Mouse (Mus musculus) heart, adult 11 months (tissue): ENCODE data around the gene Aqr.

Experiments
- DNase-seq: peaks from one replicate; pipeline ENCODE4 v3.0.0; 2022

Aqr gene

DNA sequence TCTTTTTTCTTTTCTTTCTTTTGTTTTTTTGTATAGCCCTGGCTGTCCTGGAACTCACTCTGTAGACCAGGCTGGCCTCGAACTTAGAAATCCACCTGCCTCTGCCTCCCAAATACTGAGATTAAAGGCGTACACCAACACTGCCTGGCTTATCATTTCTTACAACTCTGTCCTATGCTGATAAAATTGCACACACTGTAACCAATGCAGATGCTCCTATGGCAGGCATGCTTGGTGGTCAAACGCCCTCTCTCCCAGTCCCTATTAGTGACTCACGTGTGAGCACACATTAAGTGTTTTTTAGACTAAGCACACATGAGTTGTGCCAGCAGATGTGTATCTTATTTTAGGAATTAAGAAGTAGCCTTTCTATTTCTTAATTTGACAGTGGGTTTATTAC, 53.5 kb downstream of the Aqr start:
- no peak for DNase-seq

DNA sequence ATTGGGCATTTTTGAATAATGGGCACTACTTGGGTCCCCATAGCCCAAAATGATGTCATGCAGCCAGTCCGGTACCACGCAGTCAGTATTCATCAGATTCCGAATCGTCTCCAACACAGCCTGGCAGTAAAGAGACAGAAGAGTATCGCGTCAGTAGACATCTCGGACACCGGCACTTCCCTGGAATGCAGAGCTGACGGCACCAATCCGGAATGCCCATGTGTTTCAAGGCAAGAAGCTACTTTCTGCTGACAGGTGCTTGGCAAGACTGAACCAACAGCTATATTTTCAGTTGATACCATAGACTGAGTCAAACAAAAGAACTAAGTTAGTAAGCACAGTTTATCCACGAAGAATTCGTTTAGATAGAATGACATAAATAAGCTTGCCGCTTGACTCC, 56.2 kb downstream of the Aqr start:
- peak; percentile 93 for DNase-seq

DNA sequence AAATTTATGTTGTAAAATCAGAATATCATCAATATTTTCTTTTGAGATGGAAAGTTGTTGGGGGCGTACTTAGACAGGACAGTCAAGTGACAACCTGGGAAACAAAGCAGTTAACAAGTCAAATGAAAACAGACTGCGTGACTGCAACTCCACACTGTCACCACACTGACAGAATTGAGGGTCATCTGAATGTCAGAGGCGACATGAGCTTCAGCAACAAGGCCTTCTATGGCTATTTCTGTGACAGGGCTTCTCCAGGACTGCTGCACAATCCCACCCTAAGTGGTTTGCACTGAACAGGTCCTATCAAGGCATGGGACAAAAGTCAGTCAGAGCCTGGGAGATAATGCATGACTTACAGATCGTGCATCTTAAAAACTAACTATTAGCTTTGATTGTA, 63.5 kb downstream of the Aqr start:
- DNase-seq, result peak; percentile 76

DNA sequence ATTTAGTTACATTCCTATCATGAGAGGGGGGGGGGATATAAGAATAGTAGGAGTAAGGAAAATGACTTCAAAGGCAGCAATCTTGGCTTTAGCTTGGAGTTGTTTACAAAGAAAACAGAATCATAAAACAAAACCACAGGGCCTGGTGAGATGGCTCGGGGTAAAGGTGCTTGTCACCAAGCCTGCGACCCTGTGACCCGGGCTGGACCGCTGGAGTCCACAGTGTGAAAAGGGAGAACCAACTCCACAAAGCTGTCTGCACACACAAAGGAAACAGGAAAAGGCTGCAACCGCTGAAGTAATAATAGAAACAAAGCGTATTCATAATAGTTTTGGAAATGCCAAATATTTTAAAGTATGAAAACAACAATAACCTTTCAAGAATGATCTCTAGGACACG, 67.4 kb downstream of the Aqr start:
- DNase-seq, result no peak

GRCm38 (mm10) chr2:114117665-114118064, 69.2 kb downstream of the Aqr start:
- no peak for DNase-seq

DNA sequence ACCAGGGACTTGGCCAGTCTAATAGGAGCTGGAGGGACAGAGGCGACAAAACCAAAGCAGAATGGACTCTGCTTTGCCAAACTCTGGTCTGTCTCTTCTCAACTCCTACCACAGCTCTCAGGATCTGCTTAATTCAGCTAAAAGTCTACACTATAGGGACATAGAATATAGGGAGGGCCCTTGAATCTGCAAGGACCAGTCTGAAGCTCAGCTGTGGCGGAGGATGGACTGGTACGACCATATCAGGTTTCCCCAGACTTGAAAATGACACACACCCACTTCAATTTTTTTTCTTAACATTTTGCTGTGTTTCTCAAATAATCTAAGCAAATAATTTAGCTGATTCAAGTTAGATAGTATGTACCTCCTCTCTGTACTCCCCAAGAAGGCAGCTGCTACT, 69.6 kb downstream of the Aqr start:
- no peak for DNase-seq

GRCm38 (mm10) chr2:114115563-114115962, 71.3 kb downstream of the Aqr start:
- no peak for DNase-seq

DNA sequence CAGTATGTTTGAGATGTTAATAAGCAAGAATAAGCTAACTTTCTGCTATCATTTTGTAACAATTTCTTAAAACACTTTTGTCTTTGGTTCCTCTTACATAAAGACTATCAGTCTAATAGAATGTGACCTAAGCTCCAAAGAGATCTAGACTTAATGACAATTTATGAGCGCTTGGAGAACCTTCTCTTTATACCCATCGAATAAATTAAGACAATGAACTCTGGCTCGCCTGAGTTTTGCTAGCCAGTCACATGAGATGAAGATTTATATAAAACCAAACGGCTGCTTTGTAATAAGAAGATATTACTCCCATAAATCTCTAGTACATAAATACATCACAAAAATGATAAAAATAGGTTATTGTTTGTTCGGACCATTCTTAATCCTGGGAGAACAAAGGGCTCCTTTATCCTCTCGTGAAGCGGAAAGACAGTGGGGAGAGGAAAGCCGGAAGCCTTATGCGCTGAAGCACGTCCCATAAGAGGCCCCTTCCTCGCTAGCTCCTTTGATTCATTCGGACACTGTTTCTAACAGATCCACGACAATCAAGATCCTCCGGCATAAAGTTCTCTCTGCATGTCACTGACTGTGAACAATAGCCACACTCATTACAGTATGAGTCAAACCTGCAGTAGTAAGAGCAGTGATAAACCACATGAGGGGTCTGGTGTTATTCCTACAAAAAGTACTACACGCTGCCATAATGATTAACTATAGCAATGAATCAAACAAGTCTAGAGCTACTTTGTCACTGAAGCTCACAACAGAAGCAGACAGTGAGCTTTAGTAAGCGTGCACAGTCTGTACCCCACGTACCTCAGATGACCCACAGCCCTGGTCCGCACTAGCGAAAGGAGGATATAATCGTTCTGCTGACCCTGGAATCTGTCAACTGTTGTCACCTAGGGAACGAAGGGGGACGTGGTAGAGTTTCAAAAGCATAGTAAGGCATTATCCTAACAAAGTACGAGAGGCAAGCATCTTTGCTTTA, 79.2 kb downstream of the Aqr start:
- peak; percentile 74 for DNase-seq

GRCm38 (mm10) chr2:114106383-114106782, 80.4 kb downstream of the Aqr start:
- DNase-seq, result no peak

- DNase-seq, result peak; percentile 66
These were observed 84.4 kb downstream of the Aqr start for GRCm38 (mm10) chr2:114102471-114102870.

DNA sequence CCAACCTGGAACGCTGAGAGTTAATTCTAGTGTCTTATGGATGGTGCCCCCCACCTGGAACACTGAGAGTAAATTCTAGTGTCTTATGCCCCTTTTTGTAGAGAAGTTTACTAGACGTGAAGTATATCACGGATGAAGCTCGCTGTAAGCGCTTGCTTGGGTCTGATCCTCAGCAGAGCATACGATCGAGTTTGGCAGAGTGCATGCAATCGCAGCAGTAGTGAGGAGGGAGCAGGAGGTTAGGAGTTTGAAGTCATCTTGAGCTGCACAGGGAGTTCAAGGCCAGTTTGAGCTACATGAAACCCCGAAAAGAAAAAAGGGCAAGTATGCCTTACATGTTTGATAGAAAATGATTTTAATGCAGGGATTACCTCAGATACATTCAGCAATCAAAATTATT, 86.0 kb downstream of the Aqr start:
- peak; percentile 69 for DNase-seq

GRCm38 (mm10) chr2:114099816-114100215, 87.0 kb downstream of the Aqr start:
- DNase-seq, result peak; percentile 64

DNA sequence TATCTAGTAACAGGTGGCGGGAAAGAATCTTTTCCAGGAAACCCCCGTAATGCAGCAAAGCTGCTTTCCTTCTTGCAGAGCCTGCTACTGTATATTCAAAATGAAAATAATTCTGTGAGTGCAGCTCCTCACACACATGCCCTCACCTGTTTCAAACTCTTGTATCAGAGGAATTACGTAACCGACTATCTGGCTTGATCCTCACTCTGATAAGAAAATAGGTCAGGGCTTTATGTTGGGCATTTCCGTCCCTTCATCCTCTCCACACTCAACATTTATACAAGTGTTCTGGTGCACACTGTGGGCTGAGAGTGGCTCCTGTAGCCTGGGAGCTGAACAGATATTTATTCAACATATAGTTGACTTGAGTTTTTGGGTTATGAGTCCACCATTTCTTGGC, 87.7 kb downstream of the Aqr start:
- DNase-seq, result peak; percentile 72

DNA sequence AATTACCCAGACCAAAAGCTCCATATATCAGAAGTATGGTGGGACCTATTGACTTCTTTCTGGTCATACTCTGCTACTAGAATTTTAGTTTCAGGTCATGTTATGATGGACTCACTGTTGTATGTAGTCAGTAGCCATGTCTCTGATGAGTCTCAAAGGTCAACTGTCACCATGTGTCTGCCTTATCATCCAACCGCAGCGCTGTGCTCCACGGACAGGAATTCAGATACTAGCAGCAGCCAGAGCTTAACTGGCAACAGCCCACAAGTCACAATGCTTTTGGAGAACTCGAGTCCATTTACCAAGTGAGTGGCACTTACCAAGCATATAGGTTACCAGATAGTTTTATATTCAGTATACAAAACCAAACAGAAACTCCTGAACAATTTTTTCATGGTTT, 89.2 kb downstream of the Aqr start:
- DNase-seq, result peak; percentile 86

DNA sequence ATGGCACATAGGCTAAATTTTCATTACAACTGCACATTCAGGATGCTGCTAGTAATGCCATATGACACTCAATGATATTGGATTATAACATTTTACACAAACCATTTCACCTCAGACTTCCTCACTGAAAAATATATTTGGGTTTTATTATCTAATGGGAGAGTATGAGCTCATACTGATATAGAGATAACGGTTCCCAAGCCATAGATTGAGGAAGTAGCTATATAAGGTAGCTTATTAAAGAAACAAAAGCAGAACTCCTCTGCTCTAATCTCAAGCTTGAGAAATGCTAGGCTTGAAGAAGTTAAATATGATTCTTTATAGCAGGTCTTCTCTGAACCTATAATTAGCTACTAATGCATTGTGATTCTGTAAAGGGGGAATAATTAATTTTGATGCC, 90.3 kb downstream of the Aqr start:
- DNase-seq, result no peak

DNA sequence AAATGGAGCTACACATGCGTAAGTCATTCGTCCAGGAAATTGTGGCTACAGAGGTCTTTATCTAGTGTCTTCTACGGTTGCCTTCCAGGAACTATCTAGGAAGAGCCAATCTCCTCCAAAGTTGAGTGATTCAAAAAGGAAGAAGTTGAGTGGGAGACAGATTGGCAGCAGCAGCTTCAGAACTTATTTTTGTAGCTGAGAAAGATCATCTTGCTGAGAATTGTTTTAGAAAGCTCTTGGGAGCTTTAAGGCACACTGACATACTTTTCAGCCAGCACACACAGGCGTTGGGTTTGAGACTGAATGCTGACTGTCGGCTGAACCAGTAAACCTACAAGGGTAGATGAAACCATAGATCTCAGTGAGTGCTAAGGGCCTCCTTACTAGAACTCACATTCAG, 91.5 kb downstream of the Aqr start:
- DNase-seq, result peak; percentile 45

GRCm38 (mm10) chr2:114094696-114095095, 92.1 kb downstream of the Aqr start:
- DNase-seq, result peak; percentile 69

GRCm38 (mm10) chr2:114093577-114093976, 93.2 kb downstream of the Aqr start:
- peak; percentile 89 for DNase-seq

DNA sequence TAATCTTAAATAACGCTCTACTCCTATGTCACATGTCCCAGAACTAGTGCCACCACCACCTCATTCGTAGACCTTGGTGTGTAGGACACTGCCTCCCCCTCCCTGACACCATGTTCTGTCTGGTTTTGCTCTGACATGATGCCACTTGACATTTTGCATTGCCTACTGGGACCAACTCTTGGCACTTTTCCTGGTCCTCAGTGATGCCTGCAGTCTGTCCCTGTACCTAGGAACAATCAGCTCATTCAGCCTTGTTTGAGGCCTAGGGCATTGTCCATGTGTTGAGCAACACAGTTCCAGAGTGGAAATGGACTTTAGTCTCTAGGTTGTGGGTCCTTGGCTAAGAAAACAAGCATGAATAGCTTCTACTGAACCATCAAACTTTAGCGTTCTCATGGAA, 97.0 kb downstream of the Aqr start:
- DNase-seq, result peak; percentile 55

DNA sequence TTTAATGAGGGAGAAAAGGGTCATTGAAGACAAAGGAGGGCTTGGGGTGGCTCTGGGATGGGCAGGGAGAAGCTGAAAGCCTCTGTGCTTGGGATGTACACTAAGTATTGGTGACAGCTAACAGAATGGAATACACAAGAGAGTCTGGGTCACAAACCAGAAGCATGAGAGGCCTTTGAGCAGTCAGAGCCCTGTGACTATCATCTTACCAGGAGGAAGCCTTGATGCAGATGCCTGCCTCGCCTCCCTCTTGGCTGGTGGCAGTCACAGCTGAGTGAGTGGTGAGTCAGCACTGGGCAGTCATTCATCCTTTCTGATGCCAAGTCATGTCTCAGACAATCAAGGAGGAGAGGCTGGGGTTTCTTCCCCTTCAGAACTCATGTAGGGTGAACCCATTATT, 99.6 kb downstream of the Aqr start:
- peak; percentile 62 for DNase-seq

DNA sequence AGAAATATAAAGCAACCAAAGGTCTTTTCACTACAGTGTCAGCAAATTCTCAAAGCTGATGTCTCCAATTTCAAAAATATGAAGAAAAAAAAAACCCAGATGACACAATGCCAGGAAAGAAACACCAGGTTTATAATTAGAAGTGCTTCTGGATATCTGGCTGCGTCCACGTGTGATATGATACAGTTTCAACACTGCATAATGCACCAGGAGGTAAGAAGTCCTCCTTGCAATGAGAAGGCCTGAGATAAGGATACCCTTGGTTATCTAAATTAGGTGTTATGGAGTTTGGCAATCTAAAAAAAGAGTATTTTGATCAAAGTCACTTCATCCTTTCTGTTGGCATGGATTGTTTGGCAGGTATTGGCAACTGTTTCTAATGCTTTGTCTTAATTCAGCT, 114.9 kb downstream of the Aqr start:
- DNase-seq, result peak; percentile 86

DNA sequence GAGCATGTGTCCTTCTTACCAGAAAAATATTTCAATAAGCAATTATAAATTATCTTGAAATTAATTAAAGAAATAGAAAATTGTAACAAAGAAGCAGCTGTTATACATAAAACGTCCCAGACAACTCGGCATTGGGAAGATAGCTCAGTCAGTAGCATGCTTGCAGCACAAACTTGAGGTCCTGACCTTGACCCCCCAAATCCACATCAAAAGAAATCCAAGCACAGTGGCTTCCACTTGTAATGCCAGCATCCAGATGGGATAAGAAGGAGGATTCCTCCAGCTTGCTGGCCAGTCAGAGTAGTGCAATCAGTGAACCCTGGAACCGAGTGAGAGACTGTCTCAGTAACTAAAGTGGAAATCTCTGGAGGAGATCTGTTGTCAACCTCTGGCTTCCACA, 120.6 kb downstream of the Aqr start:
- peak; percentile 42 for DNase-seq

- no peak for DNase-seq
These were observed 122.8 kb downstream of the Aqr start for GRCm38 (mm10) chr2:114064004-114064403.

- peak; percentile 61 for DNase-seq
These were observed 126.7 kb downstream of the Aqr start for GRCm38 (mm10) chr2:114060071-114060591.

DNA sequence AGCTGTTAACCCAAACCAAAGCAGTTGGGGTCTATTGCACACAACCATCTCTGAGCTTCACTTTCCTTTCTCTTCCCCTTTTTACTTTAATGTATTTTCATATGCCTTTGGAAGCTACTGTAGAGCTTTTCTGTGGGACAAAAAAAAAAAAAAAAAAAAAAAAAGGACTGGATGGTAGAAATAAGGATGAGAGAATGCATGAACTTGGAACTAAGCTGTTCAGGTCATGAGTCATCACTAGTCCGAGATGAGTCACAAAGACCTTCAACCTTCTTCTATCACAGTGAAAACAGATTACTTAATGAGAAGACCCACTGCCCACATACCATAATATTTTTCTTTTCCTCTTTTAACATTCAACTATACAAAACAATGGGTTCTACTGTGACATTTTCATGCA, 127.2 kb downstream of the Aqr start:
- no peak for DNase-seq
